Mouse (Mus musculus): ENCODE data around the gene Cc2d1b.
A peak's percentile ranks its signal among the peaks of the same experiment; 100 is the strongest.

The Cc2d1b gene

GRCm38 (mm10) chr4:108638752-108639151 is 19.0 kb downstream of the Cc2d1b start:
- DNase-seq (ENCODE audit: low read depth): no peak

GRCm38 (mm10) chr4:108664407-108664806 is 44.7 kb downstream of the Cc2d1b start:
- peak; percentile 17 for DNase-seq (ENCODE audit: low read depth)

All from c-Kit-positive CD71-negative TER-119-negative erythroid progenitor cells, embryonic 14.5 days (primary cell).